Mouse (Mus musculus) cerebellum, postnatal 4 days (tissue): ENCODE data around the gene Pik3r3.
A peak's percentile ranks its signal among the peaks of the same experiment; 100 is the strongest.

Experiments used
- DNase-seq, 2 experiments: peaks; one replicate each; pipeline ENCODE4 v3.0.0; 2022; ENCODE audit warnings: low spot score in 2 of 2, mixed read lengths in 1 of 2

Gene Pik3r3

GRCm38 (mm10) chr4:116219056-116219455 is 2.4 kb upstream of the Pik3r3 start:
- DNase-seq, result no peak

GRCm38 (mm10) chr4:116220071-116220650 is 1.3 kb upstream of the Pik3r3 start:
- DNase-seq, result no peak

GRCm38 (mm10) chr4:116220780-116221139 is 658 bp upstream of the Pik3r3 start:
- no peak for DNase-seq

- peak in 1 of 2 experiments; percentile 11 for DNase-seq
Observed at GRCm38 (mm10) chr4:116221996-116222842, 801 bp downstream of the Pik3r3 start.

GRCm38 (mm10) chr4:116222843-116223119 is 1.4 kb downstream of the Pik3r3 start:
- DNase-seq, result no peak

- DNase-seq, result no peak
Observed at GRCm38 (mm10) chr4:116243377-116243776, 22.0 kb downstream of the Pik3r3 start.

GRCm38 (mm10) chr4:116244240-116244639 is 22.8 kb downstream of the Pik3r3 start:
- DNase-seq, result no peak

GRCm38 (mm10) chr4:116245926-116246325 is 24.5 kb downstream of the Pik3r3 start:
- DNase-seq, result peak in 1 of 2 experiments; percentile 19

GRCm38 (mm10) chr4:116249986-116250385 is 28.6 kb downstream of the Pik3r3 start:
- no peak for DNase-seq

GRCm38 (mm10) chr4:116268220-116268619 is 46.8 kb downstream of the Pik3r3 start:
- no peak for DNase-seq

- no peak for DNase-seq
Observed at GRCm38 (mm10) chr4:116282211-116282610, 60.8 kb downstream of the Pik3r3 start.

- DNase-seq, result no peak
Observed at GRCm38 (mm10) chr4:116291561-116291960, 70.1 kb downstream of the Pik3r3 start.

GRCm38 (mm10) chr4:116293296-116293695 is 71.9 kb downstream of the Pik3r3 start:
- no peak for DNase-seq

- no peak for DNase-seq
Observed at GRCm38 (mm10) chr4:116300878-116301355, 79.5 kb downstream of the Pik3r3 start.

- no peak for DNase-seq
Observed at GRCm38 (mm10) chr4:116304551-116304950, 83.1 kb downstream of the Pik3r3 start.

GRCm38 (mm10) chr4:116317575-116317974 is 96.2 kb downstream of the Pik3r3 start:
- DNase-seq, result no peak

- DNase-seq, result no peak
Observed at GRCm38 (mm10) chr4:116322127-116322526, 100.7 kb downstream of the Pik3r3 start.

GRCm38 (mm10) chr4:116329256-116329655 is 107.8 kb downstream of the Pik3r3 start:
- no peak for DNase-seq

GRCm38 (mm10) chr4:116336294-116336693 is 114.9 kb downstream of the Pik3r3 start:
- DNase-seq, result no peak

GRCm38 (mm10) chr4:116342119-116342518 is 120.7 kb downstream of the Pik3r3 start:
- peak in 1 of 2 experiments; percentile 59 for DNase-seq

- DNase-seq, result no peak
Observed at GRCm38 (mm10) chr4:116352496-116352895, 131.1 kb downstream of the Pik3r3 start.
